Mouse (Mus musculus) mouse trophoblast stem cell (cell line): ENCODE data around the gene Odf3.

ENCODE experiments used
- in situ Hi-C, 2 experiments: fragments of 300-500 bp; cut with MseI, MboI; formaldehyde crosslinking; loops; 2 replicates in 1 of 2; 3 replicates in 1 of 2; pipeline ENCODE4 v1.15.1; 2025

Odf3 gene

DNA sequence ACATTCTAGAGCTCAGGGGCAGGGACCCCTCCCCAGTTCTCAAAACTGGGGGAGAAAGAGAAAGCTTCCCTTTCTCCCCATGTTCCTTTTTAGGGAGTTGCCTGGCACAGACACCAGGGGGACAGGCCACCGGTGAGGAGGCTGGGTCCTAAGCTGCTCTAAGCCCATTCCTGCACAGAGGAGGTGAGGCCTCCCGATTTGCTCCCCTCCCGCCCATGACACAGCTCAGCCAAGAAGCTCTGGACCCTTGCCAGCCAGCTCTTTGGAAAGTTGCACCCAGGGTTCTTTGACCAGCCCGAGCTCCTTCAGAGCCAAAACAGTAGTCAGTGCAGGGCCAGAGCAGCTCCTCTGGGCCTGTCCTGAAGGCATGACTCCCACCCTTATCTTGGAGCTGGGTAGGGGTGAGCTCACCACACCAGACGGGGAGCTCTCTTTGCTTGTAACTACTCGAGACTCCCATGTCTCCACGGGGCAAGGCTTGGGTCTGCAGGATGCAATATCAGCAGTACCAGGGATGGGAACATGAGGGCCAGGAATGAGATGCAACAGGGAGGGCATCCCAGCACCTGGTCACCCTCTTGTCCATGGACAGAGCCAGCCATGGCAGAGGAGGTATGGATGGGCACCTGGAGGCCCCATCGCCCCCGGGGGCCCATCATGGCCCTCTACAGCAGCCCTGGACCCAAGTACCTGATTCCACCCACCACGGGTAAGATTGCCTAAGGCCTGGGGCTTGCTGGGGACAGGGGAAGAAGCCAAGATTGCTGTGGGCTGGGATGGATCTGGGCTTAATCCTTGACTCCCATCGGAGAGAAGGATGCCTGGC, at the start of gene Odf3:
Gene Odf3 (plus strand): TSS at position 51 of the 826 bp plus-strand sequence.
- in situ Hi-C loops: loop anchor here in 1 of 2 experiments (5.0 kb wide), 1 partner anchor 54 kb away; the partner anchor contains the start of gene Cox8b

DNA sequence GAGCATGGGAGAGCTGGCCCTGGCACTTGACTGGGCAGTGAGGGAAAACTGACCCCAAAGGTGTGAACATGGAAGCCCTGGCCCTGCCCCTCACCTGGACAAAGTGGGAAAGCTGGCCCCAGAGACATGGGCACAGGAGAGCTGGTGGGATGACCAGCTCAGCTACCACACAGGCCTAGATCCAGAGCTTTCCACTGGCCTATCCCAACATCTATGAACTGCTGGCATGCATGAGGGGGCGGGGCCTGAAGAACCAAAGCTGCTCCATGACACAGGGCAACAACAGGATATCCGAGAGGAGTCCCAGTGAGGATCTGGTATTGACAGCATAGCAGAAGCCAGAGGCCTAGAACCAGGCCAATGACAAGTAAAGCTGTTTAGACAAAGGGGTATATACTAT, 49.4 kb upstream of the Odf3 start:
- in situ Hi-C loops: no loop called here

DNA sequence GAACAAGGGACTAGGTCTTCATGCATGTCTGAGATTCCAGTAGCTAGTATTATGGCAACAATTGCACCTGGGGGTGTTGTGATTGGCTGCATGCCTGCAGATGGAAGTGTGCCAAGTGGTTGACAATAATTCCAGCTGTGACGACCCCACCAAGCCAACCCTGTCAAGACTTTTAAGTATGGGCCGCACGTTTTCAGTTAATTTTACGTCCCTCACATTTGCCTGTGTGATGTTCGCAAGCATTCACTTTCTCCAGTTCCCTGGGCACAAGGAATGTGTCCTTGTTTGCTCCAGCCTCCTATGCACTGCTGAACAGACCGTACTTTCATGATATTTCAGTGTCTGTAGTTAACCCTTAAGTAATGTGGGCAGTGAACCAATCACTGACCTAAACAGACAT, 45.0 kb upstream of the Odf3 start:
- in situ Hi-C loops: loop anchor here in 1 of 2 experiments (25.0 kb wide), 1 partner anchor 715 kb away; the partner anchor contains the start of genes Caly and Prap1

DNA sequence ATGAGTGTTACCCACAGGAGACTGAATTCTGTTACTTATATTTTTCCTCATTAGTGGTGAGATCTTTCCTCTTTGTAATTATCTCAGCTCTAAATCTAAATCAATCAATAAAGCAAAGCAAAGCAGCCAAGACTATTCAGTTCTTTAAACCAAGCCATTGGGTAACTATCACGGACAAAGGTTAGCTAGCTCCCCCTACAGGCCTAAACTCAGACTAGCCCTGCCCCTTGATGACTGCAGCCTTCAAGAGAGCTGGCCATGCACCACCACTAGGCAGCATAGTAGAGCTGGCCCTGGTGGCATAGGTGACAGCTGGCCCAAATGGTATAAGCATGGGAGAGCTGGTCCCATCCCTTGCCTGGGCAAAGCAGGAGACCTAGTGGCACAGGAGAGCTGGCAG, 41.9 kb upstream of the Odf3 start:
- in situ Hi-C loops: loop anchor here in 1 of 2 experiments (25.0 kb wide), 1 partner anchor 718 kb away; the partner anchor contains the start of genes Caly and Prap1

DNA sequence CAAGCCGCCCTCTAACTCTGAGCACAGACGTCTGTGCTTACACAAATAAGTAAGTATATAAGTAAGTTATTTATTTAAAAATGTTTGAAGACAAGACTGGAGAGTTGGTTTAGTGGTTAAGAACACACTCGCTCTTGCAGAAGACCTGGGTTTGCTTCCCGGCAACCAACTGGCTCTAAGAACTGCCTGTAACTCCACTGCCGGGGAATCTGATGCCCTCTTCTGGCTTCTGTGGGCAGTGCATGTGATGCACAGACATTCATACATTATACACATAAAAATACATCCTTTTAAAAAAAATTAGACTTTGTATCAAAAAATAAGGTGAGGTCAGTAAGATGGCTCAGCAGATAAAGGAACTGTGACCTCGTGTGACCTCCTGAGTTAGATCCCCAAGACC, 37.1 kb upstream of the Odf3 start:
- in situ Hi-C loops: loop anchor here in 1 of 2 experiments (25.0 kb wide), 1 partner anchor 723 kb away; the partner anchor contains the start of genes Caly and Prap1

DNA sequence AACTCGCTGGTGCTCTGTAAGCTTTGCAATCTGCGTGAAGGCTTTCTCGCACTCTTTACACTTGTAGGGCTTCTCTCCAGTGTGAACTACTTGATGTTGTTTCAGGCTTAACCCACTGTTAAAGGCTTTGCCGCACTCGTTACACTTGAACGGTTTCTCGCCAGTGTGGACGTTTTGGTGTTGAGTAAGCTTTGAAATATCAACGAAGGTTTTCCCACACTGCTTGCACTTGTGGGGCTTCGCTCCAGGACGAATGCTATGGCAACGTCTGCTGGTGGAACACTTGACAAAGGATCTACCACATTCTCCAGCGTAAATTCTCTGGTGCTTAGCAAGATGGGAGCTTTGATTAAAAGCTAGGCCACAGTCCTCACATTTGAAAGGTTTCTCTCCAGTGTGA, 35.9 kb upstream of the Odf3 start:
- in situ Hi-C loops: loop anchor here in 1 of 2 experiments (25.0 kb wide), 1 partner anchor 724 kb away; the partner anchor contains the start of genes Caly and Prap1

DNA sequence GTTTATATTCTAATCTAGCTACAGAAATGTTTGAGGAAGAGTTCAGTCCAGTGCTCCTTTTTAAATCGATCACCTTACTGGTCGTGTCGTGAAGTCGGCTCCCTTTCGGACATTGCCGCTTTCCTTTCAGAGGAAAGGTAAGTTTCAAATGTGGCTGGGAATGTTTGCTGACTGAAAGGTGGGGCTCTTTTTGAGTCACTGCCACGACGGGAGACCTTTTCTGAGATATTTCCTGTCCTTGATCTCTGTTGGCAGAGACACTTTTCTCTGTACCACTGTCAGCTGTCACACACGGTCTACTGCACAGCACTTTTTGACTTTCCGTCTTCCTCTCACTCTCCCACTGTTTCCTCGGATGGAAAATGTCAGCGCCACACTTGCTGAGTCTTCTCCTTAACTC, 34.8 kb upstream of the Odf3 start:
- in situ Hi-C loops: loop anchor here in 1 of 2 experiments (25.0 kb wide), 1 partner anchor 726 kb away; the partner anchor contains the start of genes Caly and Prap1

DNA sequence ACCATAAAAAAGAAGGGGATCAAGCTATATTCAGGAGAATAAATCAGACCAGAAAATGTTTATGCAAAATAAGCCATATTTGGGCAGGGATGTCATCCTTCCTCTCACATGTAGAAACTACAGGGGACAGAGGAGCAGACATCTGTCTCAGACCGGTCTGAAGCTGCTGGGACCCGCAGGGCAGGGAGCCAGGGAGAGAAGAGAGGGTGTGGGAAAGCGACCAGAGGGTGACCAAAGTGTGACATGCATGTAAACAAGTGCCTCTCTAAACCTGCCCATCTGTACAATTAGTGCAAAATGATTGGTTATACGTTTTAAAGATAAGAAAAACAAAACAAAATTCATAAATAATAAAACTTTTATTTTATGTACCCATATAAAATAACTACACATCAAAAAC, 27.4 kb upstream of the Odf3 start:
- in situ Hi-C loops: loop anchor here in 1 of 2 experiments (25.0 kb wide), 1 partner anchor 733 kb away; the partner anchor contains the start of genes Caly and Prap1

DNA sequence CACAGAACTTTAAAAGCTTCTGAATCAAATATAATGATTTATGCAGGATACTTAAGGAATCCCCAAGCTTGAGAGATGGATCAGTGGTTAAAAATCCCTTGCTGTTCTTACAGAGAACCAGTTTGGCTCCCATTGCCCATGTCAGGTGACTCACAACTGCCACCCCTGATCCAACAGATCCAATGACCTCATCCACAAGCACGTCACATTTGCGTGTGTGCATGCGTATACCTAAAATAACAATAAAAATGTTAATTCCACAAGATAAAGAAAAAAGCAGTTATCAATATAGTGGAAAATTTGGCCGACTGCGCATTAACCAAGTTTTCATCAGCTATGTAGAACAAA, 26.3 kb upstream of the Odf3 start:
- in situ Hi-C loops: loop anchor here in 1 of 2 experiments (25.0 kb wide), 1 partner anchor 734 kb away; the partner anchor contains the start of genes Caly and Prap1

DNA sequence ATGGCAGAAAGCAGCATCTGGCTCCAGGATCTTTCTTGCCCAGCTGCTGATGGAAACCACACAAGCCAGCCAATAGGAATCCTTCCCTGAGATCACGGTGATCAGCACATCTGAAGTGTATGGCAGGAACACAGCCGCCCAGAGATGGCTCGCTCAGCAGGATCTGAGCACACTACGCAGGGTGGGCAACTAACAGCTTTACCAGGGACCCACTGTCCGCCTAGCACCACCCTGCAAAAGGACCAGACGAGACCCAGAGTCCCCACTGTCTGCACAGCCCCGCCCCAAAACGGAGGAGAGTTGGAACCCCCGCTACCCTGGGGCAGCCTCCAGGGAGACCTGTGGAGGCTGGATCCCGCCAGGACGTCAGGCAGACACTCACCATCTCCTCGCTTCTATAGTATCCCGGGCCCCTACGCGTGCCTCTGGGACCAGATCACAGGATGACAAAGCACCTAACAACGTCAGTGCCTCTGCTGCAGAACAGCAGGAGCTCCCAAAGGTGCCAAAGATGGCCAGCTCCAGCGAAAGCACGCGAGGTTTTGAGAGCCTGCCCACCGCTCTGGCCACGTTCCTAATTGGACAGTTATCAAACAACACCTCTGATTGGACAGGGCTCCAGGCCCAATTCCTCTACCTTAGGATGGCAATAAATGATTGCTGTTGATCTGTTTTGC, 25.8 kb upstream of the Odf3 start, which contains the start of gene Zfp941:
Gene Zfp941 (minus strand): TSS at position 526 of the 677 bp plus-strand sequence.
- in situ Hi-C loops: loop anchor here in 1 of 2 experiments (25.0 kb wide), 1 partner anchor 734 kb away; the partner anchor contains the start of genes Caly and Prap1

DNA sequence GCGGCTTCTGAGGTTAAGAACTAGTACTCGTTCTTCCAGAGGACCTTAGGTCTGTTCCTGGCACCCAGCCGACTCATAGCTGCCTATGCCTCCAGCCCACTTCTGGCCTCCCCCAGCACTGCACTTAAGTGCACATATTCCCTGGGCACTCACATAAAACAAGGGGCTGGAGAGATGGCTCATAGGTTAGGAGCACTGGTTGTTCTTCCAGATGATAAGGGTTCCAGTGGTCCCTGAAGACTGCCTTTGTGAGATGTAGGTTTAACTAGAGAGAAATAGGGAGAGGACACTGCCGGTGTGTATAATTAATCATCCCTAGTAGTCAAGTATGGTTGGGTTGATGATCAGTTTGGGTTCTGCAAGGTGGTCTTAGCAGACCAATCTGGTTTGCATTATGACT, 24.9 kb upstream of the Odf3 start:
- in situ Hi-C loops: loop anchor here in 1 of 2 experiments (25.0 kb wide), 1 partner anchor 735 kb away; the partner anchor contains the start of genes Caly and Prap1

DNA sequence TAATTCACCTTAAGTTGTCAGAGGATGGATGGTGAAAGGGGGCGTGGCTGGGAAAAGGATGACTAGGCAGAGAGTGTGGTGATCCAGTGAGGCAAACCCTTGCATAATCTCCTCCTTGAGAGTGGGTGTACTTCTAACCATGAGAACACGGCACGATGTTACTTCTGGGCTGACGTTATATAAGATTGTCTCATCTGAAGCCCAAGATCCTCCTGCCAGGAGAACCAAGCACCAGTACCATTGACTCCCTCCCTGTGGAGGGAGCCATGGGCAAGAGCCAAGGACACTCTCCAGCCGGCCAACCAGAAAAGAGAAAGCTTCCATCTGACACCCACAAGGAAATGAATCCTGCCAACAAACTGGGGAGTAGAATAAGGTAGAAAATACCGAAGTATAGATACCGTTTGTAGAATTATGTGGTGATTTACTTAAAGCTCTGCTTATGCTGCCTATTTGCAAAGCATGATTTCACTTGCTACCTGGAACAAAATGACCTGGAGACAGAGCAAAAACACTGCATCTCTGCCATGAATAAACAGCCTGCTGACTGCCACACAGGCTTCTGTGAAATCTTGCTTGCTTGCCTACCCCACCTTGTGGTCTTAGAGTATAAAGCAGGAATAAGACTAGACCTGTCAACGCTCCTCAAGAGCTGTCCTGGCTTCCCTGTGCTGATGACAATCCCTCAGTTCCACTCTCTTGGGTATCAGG, 19.3 kb upstream of the Odf3 start:
- in situ Hi-C loops: no loop called here

DNA sequence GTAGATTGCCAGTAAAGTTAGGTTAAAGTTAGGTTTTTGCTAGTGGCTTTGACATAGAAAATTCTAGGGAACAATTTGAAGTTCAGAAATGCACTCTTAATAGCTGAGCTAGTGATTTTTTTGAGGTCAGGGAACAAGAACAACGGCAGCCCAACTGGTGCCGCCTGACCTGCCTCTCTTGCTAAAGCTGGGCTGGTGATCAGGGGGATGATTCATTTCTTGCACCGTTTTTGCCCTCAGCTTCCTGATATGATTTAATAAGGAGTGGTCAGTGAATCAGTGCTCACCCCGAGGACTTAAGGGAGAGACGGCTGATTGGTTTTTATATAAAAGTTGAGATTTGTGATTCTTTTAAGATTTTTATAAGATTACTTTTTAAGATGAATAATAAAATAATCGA, 16.2 kb upstream of the Odf3 start:
- in situ Hi-C loops: no loop called here

DNA sequence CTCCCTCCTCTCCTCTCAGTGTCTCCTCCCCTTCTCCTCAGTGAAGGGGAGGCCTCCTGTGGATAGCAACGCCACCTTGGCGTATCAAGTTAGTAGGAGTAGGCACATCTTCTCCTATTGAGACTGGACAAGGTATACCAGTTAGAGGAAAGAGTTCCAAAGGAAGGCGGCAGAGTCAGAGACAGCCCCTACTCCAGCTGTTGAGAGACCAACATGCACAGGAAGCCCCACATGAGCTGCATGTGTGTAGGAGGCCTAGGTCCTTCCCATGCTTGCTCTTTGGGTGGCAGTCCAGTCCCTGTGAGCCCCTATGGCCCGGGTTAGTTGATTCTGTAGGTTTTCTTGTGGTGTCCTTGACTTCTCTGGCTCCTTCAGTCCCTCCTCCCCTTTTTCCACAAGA, 14.3 kb upstream of the Odf3 start:
- in situ Hi-C loops: no loop called here

DNA sequence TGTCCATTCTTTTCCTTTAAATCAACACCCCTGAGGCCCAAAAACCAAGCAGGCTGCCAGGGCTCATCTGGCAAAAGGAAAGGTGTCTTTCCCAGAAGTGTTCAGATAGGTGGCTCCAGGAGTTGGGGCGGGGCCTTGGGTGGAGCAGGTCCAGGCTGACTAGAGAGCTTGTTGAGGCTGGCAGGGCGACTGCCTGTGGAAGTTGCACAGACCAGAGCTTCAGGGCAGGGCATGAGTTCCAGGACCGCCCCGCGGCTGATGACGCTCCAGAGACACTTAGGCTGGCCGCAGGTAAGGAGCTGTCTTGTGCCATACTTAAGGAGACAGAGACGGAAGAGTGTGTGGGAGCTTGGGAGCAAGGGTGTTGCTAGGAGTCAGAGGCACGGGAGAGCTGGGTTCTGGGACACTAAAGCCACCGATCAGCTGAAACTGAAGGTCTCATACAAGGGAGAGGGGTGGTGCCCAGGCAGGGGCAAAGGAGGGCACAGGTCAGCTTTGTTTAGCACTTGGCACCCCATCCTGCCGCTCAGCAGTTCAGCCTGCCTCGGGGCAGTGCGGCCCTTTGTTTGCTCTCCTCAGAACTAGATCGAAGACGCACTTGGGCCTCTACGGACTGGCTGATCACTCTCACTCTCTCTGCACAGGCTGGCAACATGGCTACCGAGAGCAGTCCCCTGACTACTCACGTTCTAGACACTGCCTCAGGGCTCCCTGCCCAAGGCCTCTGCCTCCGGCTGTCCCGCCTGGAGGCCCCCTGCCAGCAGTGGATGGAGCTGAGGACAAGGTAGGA, 12.4 kb upstream of the Odf3 start, which contains the start of gene Urah:
Gene Urah (plus strand): TSS at position 51 of the 790 bp plus-strand sequence.
- in situ Hi-C loops: no loop called here

DNA sequence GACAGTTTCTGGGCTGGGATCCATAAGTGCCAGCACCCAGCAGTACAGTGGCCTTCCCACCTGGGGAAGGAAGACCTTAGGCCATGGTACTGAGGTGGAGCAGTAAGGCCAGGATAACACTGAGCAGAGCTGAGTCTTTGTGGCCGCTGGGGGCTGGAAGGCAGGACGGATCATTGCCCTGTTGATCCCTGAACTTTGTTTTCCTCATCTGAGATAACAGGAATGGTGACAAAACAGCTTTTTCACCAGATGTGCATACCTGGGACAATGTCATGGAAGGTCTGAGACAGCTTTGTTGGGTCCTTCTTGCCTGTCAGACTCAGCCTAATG, 11.9 kb upstream of the Odf3 start:
- in situ Hi-C loops: no loop called here

DNA sequence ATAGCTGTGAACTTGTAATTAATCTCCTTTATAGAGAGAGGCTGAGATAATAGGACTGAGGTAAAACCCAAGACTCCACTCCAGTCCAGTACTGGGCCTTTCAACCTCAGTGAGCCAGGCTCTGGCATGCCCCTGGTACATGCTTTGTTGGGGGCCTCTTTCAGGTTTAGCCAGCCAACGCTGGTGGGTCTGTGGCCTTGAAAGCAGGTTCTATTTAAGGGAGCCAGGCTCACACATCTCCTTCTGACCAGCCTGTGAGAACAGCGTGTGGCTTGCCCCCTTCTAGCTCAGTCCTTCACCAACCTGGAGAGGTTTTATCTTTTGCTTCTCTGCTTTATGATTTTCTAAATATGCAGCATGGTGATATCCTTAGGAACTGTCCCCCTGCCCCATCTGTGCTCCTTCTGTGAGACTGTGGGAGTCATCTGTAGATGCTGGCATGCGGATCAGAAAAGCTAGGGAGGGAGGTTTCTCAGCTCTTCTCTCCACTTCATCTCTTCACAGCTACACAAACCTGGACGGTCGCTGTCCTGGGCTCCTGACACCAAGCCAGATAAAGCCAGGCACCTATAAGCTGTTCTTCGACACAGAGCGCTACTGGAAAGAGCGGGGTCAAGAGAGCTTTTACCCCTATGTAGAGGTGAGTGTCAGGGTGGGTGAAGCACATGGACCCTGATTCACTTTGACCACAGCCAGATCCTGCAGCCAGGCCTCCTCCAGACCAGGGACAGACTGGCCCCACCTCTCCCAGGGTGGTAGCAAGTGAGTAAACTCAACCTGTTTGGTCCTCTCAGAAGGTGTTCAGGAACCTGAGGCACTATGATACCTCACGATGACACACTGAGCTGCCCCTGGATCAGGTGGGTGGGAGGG, 11.1 kb upstream of the Odf3 start:
- in situ Hi-C loops: no loop called here

DNA sequence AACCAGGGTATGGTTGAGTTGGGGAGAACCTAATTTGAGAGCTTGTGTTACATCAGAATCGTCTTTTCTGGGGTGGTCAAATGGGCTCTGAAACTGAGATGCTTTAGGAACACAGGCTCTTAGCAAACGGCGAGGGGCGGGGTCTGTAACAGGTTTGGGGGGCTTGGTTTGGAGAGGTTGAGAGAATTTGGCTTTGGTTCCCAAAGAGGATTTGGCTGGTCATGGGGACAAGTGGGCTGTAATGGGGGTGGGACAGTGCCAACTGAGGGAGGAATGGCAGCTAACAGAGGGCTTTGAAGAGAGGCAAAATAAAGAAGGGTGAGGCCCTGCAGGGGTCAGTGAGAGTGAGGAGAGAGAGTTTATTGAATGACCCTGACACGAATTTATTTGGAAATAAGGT, 8.0 kb upstream of the Odf3 start:
- in situ Hi-C loops: no loop called here
